Mouse (Mus musculus) heart, embryonic 13.5 days (tissue): ENCODE measurements around the gene Lactb. TPM values are rescaled to one million over a fixed set of nuclear protein-coding genes. Genes with fewer than 3 reads are reported as not detected.
A peak's percentile ranks its signal among the peaks of the same experiment; 100 is the strongest.

ENCODE experiments used
- ATAC-seq: fragments of 200-750 bp; cut with Nextera tagmentation; 2 replicates; pipeline ENCODE4 v1.8.0; 2017; ENCODE audit warnings: moderate TSS enrichment; ENCODE audit not compliant: insufficient number of reproducible peaks, low FRiP score, low TSS enrichment; ENCODE audit errors: extremely low read depth
- H3K27ac ChIP-seq: fragments of 300-500 bp; sonication (generic); replicated peaks from 2 replicates; pipeline ENCODE4 v1.5.1; 2015; ENCODE audit warnings: moderate library complexity, mild to moderate bottlenecking, inconsistent platforms
- H3K27me3 ChIP-seq: fragments of 300-500 bp; sonication (generic); replicated peaks from 2 replicates; pipeline ENCODE4 v1.6.1; 2015; ENCODE audit warnings: mild to moderate bottlenecking, inconsistent platforms
- H3K36me3 ChIP-seq: fragments of 300-500 bp; sonication (generic); 2 replicates; pipeline ENCODE4 v1.6.1; 2015; ENCODE audit warnings: mild to moderate bottlenecking, inconsistent platforms
- H3K4me1 ChIP-seq: fragments of 300-500 bp; sonication (generic); 2 replicates; pipeline ENCODE4 v1.6.1; 2015; ENCODE audit warnings: inconsistent platforms
- H3K4me2 ChIP-seq: fragments of 300-500 bp; sonication (generic); 2 replicates; pipeline ENCODE4 v1.6.1; 2015; ENCODE audit warnings: inconsistent platforms, mild to moderate bottlenecking, moderate library complexity
- H3K4me3 ChIP-seq: fragments of 300-500 bp; sonication (generic); 2 replicates; pipeline ENCODE4 v1.5.1; 2015; ENCODE audit warnings: moderate library complexity, mild to moderate bottlenecking, inconsistent platforms
- H3K9ac ChIP-seq: fragments of 300-500 bp; sonication (generic); 2 replicates; pipeline ENCODE4 v1.6.1; 2015; ENCODE audit warnings: inconsistent platforms, mild to moderate bottlenecking, moderate library complexity
- H3K9me3 ChIP-seq: fragments of 300-500 bp; sonication (generic); 2 replicates; pipeline ENCODE4 v1.6.1; 2016; ENCODE audit warnings: inconsistent platforms
- WGBS: fragments of 180-500 bp; shearing (Covaris S2); methylation state at CpG from one replicate; pipeline ENCODE4 v1.1.7; 2015; ENCODE audit warnings: mixed read lengths; 5-methylcytosine and 5-hydroxymethylcytosine counted together
- polyA plus RNA-seq: library from polyadenylated mRNA; unstranded; fragments of >200 nt; fragmentation: Nextera tagmentation; extraction: Ambion mirVana; gene quantifications from 2 replicates; pipeline ENCODE4 v1.2.1, GENCODE M21; 2015

Lactb gene
- polyA plus RNA-seq, 1 experiment from 2014 or later: 7.0 TPM

GRCm38 (mm10) chr9:66945647-66946641, 29.3 kb downstream of the Lactb start, which contains the start of gene Rps27l:
Gene Rps27l, plus strand, starts transcription at chr9:66946086.
- H3K9me3 ChIP-seq: no peaks in the 10 kb centered on the region
- H3K27ac ChIP-seq: peak within 1 kb of the TSS; percentile 95
- H3K36me3 ChIP-seq: peaks cover 18% of the 10 kb centered on the region
- ATAC-seq: peak; percentile 91
- H3K27me3 ChIP-seq: no peaks in the 10 kb centered on the region
- peak within 1 kb of the TSS; percentile 85 for H3K4me3 ChIP-seq
- under 1% methylated on average over 77 of the region's 77 CpGs for WGBS
- peak within 1 kb of the TSS; percentile 82 for H3K4me2 ChIP-seq
- peak within 1 kb of the TSS; percentile 93 for H3K9ac ChIP-seq
- peaks cover 7% of the 10 kb centered on the region; the same call in 1 of the 2 replicates for H3K4me1 ChIP-seq

- WGBS: 14% methylated on average over 4 of the region's 4 CpGs
- peaks cover 7% of the 10 kb centered on the region; the same call in 1 of the 2 replicates for H3K4me1 ChIP-seq
- no peak for ATAC-seq
These were observed 30.1 kb downstream of the Lactb start for GRCm38 (mm10) chr9:66945161-66945560.

GRCm38 (mm10) chr9:66938836-66939235, 36.4 kb downstream of the Lactb start:
- no peak overlapping the region for H3K4me3 ChIP-seq
- WGBS: 4% methylated on average over 4 of the region's 4 CpGs
- H3K27ac ChIP-seq: no peak overlapping the region
- no peak overlapping the region for H3K4me2 ChIP-seq
- peaks cover 5% of the 10 kb centered on the region; the same call in 1 of the 2 replicates for H3K4me1 ChIP-seq
- H3K36me3 ChIP-seq: no peaks in the 10 kb centered on the region
- no peaks in the 10 kb centered on the region for H3K27me3 ChIP-seq
- no peaks in the 10 kb centered on the region for H3K9me3 ChIP-seq
- ATAC-seq: no peak
- no peak overlapping the region for H3K9ac ChIP-seq

More at GRCm38 (mm10) chr9:66945161-66945560, 30.1 kb downstream of the Lactb start:
- Histone ChIP-seq H3K27ac (peak overlapping the region; percentile 95), H3K9me3 (no peaks in the 10 kb centered on the region), H3K9ac (peak overlapping the region; percentile 93), H3K27me3 (no peaks in the 10 kb centered on the region), H3K4me3 (peak overlapping the region; percentile 85), H3K4me2 (peak overlapping the region; percentile 82), H3K36me3 (peaks cover 18% of the 10 kb centered on the region)

GRCm38 (mm10) chr9:66937507-66937906, 37.8 kb downstream of the Lactb start:
- no peaks in the 10 kb centered on the region for H3K36me3 ChIP-seq
- H3K9me3 ChIP-seq: no peaks in the 10 kb centered on the region
- no peak for ATAC-seq
- H3K27ac ChIP-seq: no peak overlapping the region
- H3K4me1 ChIP-seq: peaks cover 5% of the 10 kb centered on the region; the same call in 1 of the 2 replicates
- 59% methylated on average over 8 of the region's 8 CpGs for WGBS
- no peak overlapping the region for H3K4me3 ChIP-seq
- no peak overlapping the region for H3K9ac ChIP-seq
- H3K4me2 ChIP-seq: no peak overlapping the region
- H3K27me3 ChIP-seq: no peaks in the 10 kb centered on the region

GRCm38 (mm10) chr9:66933869-66934808, 41.1 kb downstream of the Lactb start:
- peaks cover 5% of the 10 kb centered on the region; the same call in 1 of the 2 replicates for H3K4me1 ChIP-seq
- H3K36me3 ChIP-seq: no peaks in the 10 kb centered on the region
- H3K9me3 ChIP-seq: no peaks in the 10 kb centered on the region
- ATAC-seq: no peak
- H3K27me3 ChIP-seq: no peaks in the 10 kb centered on the region
- H3K4me2 ChIP-seq: no peak overlapping the region
- WGBS: 72% methylated on average over 19 of the region's 19 CpGs
- H3K9ac ChIP-seq: no peak overlapping the region
- H3K27ac ChIP-seq: no peak overlapping the region
- no peak overlapping the region for H3K4me3 ChIP-seq

GRCm38 (mm10) chr9:66930351-66930750, 44.9 kb downstream of the Lactb start:
- H3K36me3 ChIP-seq: no peaks in the 10 kb centered on the region
- no peak overlapping the region for H3K27ac ChIP-seq
- no peaks in the 10 kb centered on the region for H3K9me3 ChIP-seq
- 46% methylated on average over 7 of the region's 7 CpGs for WGBS
- no peak overlapping the region for H3K9ac ChIP-seq
- H3K4me1 ChIP-seq: no peaks in the 10 kb centered on the region
- no peaks in the 10 kb centered on the region for H3K27me3 ChIP-seq
- no peak overlapping the region for H3K4me3 ChIP-seq
- no peak overlapping the region for H3K4me2 ChIP-seq
- ATAC-seq: no peak

- no peaks in the 10 kb centered on the region for H3K27me3 ChIP-seq
- no peak for ATAC-seq
- H3K36me3 ChIP-seq: no peaks in the 10 kb centered on the region
- H3K4me3 ChIP-seq: no peak overlapping the region
- H3K4me1 ChIP-seq: no peaks in the 10 kb centered on the region
- WGBS: 82% methylated on average over 8 of the region's 8 CpGs
- no peak overlapping the region for H3K4me2 ChIP-seq
- no peaks in the 10 kb centered on the region for H3K9me3 ChIP-seq
- no peak overlapping the region for H3K27ac ChIP-seq
- no peak overlapping the region for H3K9ac ChIP-seq
These were observed 47.4 kb downstream of the Lactb start for GRCm38 (mm10) chr9:66927696-66928402.

- 64% methylated on average over 3 of the region's 3 CpGs for WGBS
- no peak overlapping the region for H3K27ac ChIP-seq
- no peak overlapping the region for H3K4me3 ChIP-seq
- ATAC-seq: no peak
- H3K9me3 ChIP-seq: no peaks in the 10 kb centered on the region
- H3K4me2 ChIP-seq: no peak overlapping the region
- H3K4me1 ChIP-seq: no peaks in the 10 kb centered on the region
- H3K9ac ChIP-seq: no peak overlapping the region
- no peaks in the 10 kb centered on the region for H3K27me3 ChIP-seq
- no peaks in the 10 kb centered on the region for H3K36me3 ChIP-seq
These were observed 49.4 kb downstream of the Lactb start for GRCm38 (mm10) chr9:66925853-66926252.

GRCm38 (mm10) chr9:66922076-66922475, 53.2 kb downstream of the Lactb start:
- Histone ChIP-seq H3K27ac (no peak overlapping the region), H3K36me3 (no peaks in the 10 kb centered on the region), H3K27me3 (no peaks in the 10 kb centered on the region), H3K9me3 (no peaks in the 10 kb centered on the region), H3K9ac (no peak overlapping the region), H3K4me3 (no peak overlapping the region), H3K4me2 (no peak overlapping the region), H3K4me1 (peaks cover 22% of the 10 kb centered on the region)
- WGBS: 86% methylated on average over 1 of the region's 1 CpGs
- ATAC-seq: no peak

- H3K9ac ChIP-seq: peak overlapping the region; percentile 44; the same call in 1 of the 2 replicates
- H3K4me1 ChIP-seq: peaks cover 36% of the 10 kb centered on the region
- H3K9me3 ChIP-seq: no peaks in the 10 kb centered on the region
- peak overlapping the region; percentile 79 for H3K4me3 ChIP-seq
- no peak for ATAC-seq
- no peaks in the 10 kb centered on the region for H3K36me3 ChIP-seq
- WGBS: 9% methylated on average over 6 of the region's 6 CpGs
- H3K27ac ChIP-seq: no peak overlapping the region
- H3K4me2 ChIP-seq: peak overlapping the region; percentile 95
- no peaks in the 10 kb centered on the region for H3K27me3 ChIP-seq
These were observed 54.6 kb downstream of the Lactb start for GRCm38 (mm10) chr9:66920488-66921279.
